Mouse (Mus musculus) ovary, adult 18-20 months (tissue): ENCODE data around the gene Hist1h2ba.

Experiments used
- DNase-seq: peaks from one replicate; pipeline ENCODE4 v3.0.0; 2022; ENCODE audit warnings: low spot score, mixed read lengths

The Hist1h2ba gene

DNA sequence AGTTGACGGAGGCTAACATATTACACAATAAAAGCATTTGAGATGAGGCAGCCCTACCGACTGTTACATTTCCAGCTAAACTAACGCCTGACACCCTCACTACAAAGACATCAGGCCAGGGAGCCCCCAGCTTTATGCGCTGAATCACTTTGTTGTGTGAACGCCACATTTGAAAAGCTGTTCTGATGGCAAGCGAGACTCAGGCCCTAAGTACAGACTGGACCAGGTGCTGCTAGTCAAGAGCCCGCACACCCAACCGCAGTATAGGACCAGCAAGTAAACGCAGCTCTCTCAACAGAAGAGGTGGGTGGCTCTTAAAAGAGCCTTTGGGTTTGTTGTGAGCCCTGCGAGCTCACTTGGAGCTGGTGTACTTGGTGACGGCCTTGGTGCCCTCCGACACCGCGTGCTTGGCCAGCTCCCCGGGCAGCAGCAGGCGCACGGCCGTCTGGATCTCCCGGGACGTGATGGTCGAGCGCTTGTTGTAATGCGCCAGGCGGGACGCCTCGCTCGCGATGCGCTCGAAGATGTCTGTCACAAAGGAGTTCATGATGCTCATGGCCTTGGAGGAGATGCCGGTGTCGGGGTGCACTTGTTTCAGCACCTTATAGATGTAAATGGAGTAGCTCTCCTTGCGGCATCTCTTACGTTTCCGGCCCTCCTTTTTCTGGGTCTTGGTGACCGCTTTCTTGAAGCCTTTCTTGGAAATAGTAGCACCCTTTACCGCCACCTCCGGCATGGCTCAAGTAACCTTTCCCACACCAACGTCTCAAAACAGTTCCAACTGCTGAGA is at the start of gene Hist1h2ba:
Gene Hist1h2ba, minus strand, starts transcription at position 736 of the 790 bp plus-strand sequence.
- no peak for DNase-seq

DNA sequence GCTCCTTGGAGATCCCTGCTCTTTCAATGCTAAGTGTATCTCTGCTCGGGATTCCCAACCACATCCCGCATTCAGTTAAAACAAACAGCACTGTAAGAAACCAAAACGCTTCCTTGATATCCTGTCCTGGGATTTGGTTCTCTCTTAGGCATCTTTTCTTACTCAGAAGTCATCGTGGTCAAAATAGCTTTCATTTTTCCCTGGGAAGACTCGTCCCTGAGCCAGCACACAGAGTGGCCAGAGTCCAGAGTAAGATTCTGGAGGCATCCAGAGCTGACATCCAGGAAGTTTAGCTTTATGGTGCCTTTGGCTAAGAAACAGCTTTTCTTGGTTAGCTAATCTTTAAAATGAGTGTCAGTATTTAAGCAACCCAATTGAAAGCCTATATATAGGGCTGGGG is 38.3 kb upstream of the Hist1h2ba start:
- DNase-seq: no peak

DNA sequence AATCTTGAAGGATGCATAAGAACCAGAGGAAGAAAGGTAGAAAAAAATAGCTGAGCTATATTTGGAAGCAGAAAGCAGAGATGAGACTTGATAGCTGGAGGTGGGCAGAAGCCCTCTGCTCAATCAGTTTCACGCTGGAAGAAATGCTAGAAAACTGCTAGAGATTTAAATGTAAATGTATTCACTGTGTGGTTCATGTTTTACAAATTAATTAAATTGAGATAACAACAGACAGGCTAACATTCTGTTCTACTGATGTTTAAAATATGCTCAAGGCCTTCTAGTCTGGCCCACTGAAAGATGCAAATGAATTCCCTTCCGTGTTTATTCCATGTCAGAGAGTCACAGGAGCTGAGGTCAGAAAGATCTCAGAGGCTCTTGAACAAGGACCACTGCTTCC is 37.9 kb upstream of the Hist1h2ba start:
- no peak for DNase-seq

GRCm38 (mm10) chr13:23964909-23965308 is 31.0 kb upstream of the Hist1h2ba start:
- DNase-seq: no peak

- DNase-seq: no peak
Observed at GRCm38 (mm10) chr13:23959776-23960175, 25.8 kb upstream of the Hist1h2ba start.

GRCm38 (mm10) chr13:23950928-23951327 is 17.0 kb upstream of the Hist1h2ba start:
- no peak for DNase-seq

DNA sequence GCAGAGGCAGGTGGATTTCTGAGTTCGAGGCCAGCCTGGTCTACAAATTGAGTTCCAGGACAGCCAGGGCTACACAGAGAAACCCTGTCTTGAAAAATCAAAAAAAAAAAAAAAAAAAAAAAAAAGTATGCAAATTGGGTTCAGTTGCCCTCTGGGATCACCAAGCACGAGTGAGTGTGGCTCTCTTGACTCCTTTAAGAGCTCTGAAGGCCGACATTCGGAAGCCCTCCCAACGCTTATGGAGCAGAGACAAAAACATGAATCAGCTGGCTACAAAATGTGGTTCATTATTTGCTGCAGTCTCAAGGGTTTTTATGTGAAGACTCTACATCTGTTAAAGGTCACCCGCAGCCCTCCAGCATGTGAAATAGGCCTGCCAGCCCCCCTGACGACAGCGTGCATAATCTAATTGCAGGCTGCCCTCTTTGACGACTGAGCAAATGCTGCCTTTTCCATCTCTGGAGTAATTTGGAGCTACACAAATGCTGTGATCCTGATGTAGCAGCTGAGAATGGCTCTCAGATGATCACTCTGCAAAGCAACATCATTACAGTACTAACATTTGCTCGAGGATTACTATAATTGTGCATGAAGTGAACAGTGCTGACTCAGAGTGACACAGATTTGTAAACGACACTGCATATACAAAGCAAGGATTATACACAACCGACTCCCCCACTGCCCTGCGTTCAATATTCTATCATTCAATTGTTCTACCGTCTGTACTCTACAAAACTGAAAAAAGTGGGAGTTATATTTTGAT is 15.7 kb upstream of the Hist1h2ba start:
- DNase-seq: no peak

GRCm38 (mm10) chr13:23946254-23946653 is 12.3 kb upstream of the Hist1h2ba start:
- DNase-seq: no peak

DNA sequence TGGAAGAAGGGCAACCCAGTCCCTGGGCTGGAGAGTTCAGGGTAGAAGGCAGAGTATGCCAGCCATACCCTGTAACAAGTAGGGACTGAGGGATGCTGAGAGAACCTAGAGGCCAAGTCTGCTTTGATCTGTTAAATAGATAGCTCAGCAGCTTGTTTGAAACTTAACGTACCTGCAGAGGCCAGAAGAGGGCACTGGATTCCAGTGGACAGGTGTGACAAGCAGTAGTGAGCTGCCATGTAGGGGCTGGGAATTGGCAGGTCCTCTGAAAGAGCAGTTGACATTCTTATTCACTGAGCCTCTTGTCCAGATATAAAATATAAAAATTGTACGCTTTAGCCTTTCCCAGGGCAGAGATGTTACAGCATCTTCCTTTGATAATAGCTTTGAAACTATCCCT is 8.9 kb upstream of the Hist1h2ba start:
- no peak for DNase-seq

GRCm38 (mm10) chr13:23940291-23940690 is 6.3 kb upstream of the Hist1h2ba start:
- no peak for DNase-seq

- no peak for DNase-seq
Observed at GRCm38 (mm10) chr13:23938699-23939098, 4.7 kb upstream of the Hist1h2ba start.

DNA sequence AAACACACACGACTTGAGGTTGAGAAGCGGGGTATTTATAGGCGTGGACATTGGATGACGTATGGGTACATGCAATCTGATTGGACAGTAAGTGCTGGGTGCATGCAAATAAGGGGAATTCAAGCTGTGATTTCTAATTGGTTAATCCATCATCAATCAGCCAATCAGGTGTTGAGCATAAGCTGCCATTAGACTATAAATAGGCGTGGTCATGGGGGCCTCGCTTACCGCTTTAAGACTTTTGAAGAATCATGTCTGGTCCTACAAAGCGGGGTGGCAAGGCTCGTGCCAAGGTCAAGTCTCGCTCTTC is 210 bp upstream of the Hist1h2ba start, which contains the start of gene Hist1h2aa:
Gene Hist1h2aa, plus strand, starts transcription at position 252 of the 310 bp plus-strand sequence.
- DNase-seq: no peak

- no peak for DNase-seq
Observed at GRCm38 (mm10) chr13:23930904-23931303, 3.1 kb downstream of the Hist1h2ba start.

DNA sequence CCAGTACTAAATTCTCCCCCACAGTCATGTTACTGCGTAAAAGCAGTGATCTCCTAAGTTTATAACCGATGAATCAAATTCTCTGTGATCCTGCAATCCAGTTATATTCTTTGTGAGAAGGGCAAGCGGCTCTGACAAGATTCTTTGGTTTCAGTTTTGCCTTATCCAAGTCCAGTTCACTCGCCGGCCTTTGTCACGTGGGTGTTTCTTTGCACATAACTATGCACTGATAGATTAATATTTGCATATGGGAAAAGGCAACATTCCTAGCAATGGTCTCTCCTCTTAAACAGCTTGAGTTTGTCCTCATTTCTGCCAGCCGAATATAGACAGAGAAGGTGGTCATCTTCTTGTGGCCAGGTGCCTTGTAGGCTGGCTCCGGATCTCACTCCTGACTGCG is 3.5 kb downstream of the Hist1h2ba start:
- DNase-seq: no peak

DNA sequence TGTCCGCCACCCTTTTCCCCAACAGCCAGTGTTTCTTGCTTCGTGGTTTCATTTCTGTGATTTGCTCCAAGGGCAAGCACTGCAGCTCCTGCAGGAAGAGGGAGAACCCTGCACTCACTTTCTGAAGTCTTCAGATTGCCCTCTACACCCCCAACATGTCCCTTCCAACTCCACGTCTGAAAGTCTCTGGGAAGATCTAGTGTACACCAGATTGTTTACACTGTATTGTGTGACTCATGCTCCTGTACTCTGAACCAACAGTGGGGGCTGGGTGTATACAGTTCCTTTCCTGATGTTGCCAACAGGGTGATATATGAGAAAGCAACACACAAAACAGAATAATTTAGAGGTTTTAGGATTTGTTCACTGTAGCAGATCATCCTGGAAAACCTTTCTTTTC is 5.3 kb downstream of the Hist1h2ba start:
- no peak for DNase-seq

DNA sequence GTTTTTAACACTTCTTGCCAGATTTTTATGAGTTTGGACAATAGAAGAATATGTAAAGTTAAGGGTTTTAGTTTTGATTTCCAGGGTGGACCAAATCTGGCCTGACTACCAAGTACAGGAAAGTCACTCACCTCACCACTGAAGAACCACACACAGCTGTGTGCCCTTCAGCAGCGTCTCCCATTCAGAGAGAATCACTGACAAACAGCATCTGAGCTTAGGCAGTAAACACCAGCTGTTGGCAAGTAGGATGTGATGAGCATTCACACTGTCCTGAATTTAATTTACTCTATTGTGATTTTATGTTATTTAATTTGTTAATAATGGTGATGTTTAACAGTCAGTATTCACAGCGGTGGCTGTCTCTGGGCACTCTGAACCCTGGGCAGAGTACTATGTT is 8.2 kb downstream of the Hist1h2ba start:
- DNase-seq: no peak

DNA sequence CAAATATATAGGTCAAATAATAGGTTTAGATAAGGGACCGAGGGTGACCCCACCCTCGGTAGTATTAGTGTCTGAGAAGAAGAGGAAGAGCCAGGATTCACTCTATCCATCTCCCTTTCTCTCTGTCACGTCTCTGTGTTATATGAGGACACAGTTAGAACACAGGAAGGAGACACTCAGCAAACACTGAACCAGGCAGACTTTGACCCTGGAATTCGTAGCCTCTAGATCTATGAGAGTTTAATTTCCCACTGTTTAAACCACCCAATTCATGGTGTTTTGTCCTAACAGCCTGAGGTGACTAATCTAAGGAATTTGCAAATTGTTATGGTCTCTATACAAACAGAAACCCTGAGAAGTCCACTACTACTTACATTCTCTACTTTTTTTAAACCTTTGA is 16.3 kb downstream of the Hist1h2ba start:
- DNase-seq: no peak

DNA sequence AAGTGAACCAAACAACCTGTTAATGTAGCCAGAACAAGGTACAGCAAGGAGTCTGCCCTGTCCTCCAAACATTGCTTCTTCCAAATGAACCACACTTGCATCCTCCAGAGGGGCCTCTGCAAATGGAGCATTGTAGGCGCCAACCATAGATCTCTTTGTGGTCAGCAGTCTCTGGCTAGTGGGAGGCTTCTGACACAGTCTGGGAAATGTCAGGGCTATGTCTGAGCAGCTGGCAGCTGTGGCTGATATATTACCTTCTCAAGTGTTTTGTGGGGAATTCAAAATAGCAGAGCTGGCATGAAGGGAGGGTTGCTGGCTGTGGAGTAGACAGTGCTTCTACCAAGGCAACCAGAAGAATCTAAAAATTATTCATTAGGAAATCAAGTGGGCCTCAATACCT is 17.8 kb downstream of the Hist1h2ba start:
- DNase-seq: no peak

DNA sequence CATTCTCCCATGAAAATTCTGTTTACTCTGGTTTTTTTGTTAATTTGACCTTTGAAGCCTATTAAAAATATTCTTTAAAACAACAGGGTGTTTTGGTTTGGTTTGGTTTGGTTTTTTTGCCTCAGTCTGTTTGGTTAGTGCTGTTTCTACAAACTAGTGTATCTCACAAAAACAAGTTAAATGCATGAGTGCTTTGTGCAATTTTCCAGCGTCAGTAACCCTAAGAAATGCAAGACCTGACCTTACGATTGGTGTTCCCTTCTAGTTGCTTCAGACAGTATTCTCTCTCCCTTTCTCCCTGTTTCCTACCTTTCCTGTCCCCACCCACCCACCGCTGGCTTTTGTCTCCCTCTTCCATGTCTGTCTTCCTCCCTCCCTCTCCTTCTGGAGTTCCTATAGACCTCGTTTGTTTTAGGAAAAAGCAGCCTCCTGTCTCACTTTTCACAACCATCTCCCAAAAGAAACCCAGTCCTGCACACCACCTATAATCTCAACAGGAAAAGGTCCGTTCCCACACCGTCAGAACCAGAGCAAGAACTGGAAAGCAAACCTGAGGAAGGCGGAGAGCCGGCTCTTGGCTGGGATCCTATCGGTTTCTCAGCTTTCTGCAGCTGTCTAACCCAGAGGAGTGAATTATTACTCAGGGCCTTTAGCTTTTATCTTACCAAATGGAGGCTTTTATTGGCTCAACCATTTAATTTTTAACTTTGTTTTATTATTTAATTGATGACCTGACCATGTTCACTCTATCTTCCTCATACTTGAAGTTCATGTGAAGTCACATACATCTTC is 19.4 kb downstream of the Hist1h2ba start, which contains the start of gene Slc17a4:
Gene Slc17a4, minus strand, starts transcription at position 634 of the 792 bp plus-strand sequence.
- DNase-seq: no peak

- no peak for DNase-seq
Observed at GRCm38 (mm10) chr13:23913791-23914306, 20.1 kb downstream of the Hist1h2ba start.

DNA sequence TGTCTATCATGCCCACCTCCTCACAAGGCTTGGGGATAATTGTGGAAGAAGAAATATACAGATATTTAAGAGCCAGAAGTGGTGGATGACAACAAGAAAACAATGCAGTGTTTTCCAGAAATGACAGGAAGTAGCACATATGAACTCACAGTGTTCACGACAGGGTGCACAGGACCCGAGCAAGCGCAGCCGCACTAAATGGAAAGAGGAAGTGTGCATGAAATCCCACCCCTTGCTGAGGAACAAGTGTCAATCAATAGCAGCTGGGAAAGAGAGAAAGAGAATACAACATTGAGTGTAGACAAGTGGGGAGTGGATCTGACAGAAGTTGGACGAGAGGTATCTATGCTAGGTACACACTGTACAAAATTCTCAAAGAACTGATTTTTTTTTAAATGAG is 22.6 kb downstream of the Hist1h2ba start:
- DNase-seq: no peak

- DNase-seq: no peak
Observed at GRCm38 (mm10) chr13:23910121-23910520, 23.8 kb downstream of the Hist1h2ba start.
